ENCODE assay signal across 26 mouse cellular contexts in genomic region chr7:110655966-110656365, GRCm38 (mm10). TPM values are rescaled to one million over a fixed set of nuclear protein-coding genes. Genes with fewer than 3 reads are reported as not detected.
DNase-seq lines count a peak whose midpoint lies in the region; ATAC-seq and TF ChIP-seq lines count a peak whose summit lies in the region.
"Had no signal": no experiment of that assay in that cellular context is flagged by ENCODE, and none has a peak within 500 bp of the region (broad histone marks: within the 10 kb centered on the region; RNA-seq: fewer than 3 reads in every experiment).

No protein-coding gene starts in this region.

- no peak for TF ChIP-seq CTCF in stomach, postnatal 0 days (IDR thresholded peaks at IDR 0.05; ENCODE audit: low read depth)
- TF ChIP-seq CTCF in midbrain, postnatal 0 days (IDR thresholded peaks at IDR 0.05), result no peak

- TF ChIP-seq EP300 in stomach, postnatal 0 days (optimal IDR thresholded peaks at IDR 0.05), result no peak

- no peaks in the 10 kb centered on the region for H3K9me3 ChIP-seq in heart, embryonic 13.5 days
- no peaks in the 10 kb centered on the region for H3K9me3 ChIP-seq in stomach, postnatal 0 days (ENCODE audit: control insufficient read depth, low read length)
- no peaks in the 10 kb centered on the region for H3K9me3 ChIP-seq in midbrain, postnatal 0 days (ENCODE audit: low read length)
- H3K9me3 ChIP-seq: hindbrain, embryonic 12.5 days; midbrain, embryonic 15.5 days had no signal

- 36% methylated on average over 6 of the region's 6 CpGs for WGBS in heart, embryonic 13.5 days
- WGBS in stomach, postnatal 0 days, result 52% methylated on average over 6 of the region's 6 CpGs
- 73% methylated on average over 6 of the region's 6 CpGs for WGBS in midbrain, postnatal 0 days

- H3K36me3 ChIP-seq in heart, embryonic 13.5 days, result no peaks in the 10 kb centered on the region
- no peaks in the 10 kb centered on the region for H3K36me3 ChIP-seq in stomach, postnatal 0 days (ENCODE audit: control insufficient read depth, insufficient read depth, low read length)
- H3K36me3 ChIP-seq in midbrain, postnatal 0 days (ENCODE audit: insufficient read depth, low read length), result no peaks in the 10 kb centered on the region
- H3K36me3 ChIP-seq: hindbrain, embryonic 12.5 days; midbrain, embryonic 15.5 days had no signal

- H3K4me3 ChIP-seq in heart, embryonic 13.5 days, result no peak overlapping the region
- no peak overlapping the region for H3K4me3 ChIP-seq in stomach, postnatal 0 days (ENCODE audit: low read depth, low read length)
- H3K4me3 ChIP-seq in midbrain, postnatal 0 days (ENCODE audit: low read depth, low read length), result no peak overlapping the region
- H3K4me3 ChIP-seq: erythroblast, embryonic 14.5 days; hindbrain, embryonic 12.5 days; midbrain, embryonic 15.5 days had no signal

- ATAC-seq in heart, embryonic 13.5 days (ENCODE audit: extremely low read depth, insufficient number of reproducible peaks, low FRiP score, low TSS enrichment), result no peak
- ATAC-seq in stomach, postnatal 0 days (ENCODE audit: low FRiP score, low TSS enrichment), result no peak
- no peak for ATAC-seq in midbrain, postnatal 0 days (ENCODE audit: low FRiP score)
- ATAC-seq: forebrain, embryonic 16.5 days; hindbrain, postnatal 0 days; intestine, postnatal 0 days; midbrain, embryonic 15.5 days had no signal

- H3K4me1 ChIP-seq in heart, embryonic 13.5 days, result peaks cover 17% of the 10 kb centered on the region
- H3K4me1 ChIP-seq in stomach, postnatal 0 days (replicated peaks; ENCODE audit: control insufficient read depth, insufficient read depth), result no peaks in the 10 kb centered on the region
- no peaks in the 10 kb centered on the region for H3K4me1 ChIP-seq in midbrain, postnatal 0 days (ENCODE audit: insufficient read depth, low read length)
- H3K4me1 ChIP-seq: hindbrain, embryonic 12.5 days; midbrain, embryonic 15.5 days had no signal

- no peak overlapping the region for H3K9ac ChIP-seq in heart, embryonic 13.5 days
- H3K9ac ChIP-seq in stomach, postnatal 0 days (ENCODE audit: low read length), result no peak overlapping the region
- H3K9ac ChIP-seq in midbrain, postnatal 0 days (replicated peaks; ENCODE audit: low read length, poor library complexity, severe bottlenecking), result no peak overlapping the region
- H3K9ac ChIP-seq: hindbrain, embryonic 12.5 days; liver, embryonic 14.5 days; lung, embryonic 14.5 days; midbrain, embryonic 15.5 days had no signal

- no peak overlapping the region for H3K4me2 ChIP-seq in heart, embryonic 13.5 days
- no peak overlapping the region for H3K4me2 ChIP-seq in stomach, postnatal 0 days (replicated peaks; ENCODE audit: low read depth)
- H3K4me2 ChIP-seq in midbrain, postnatal 0 days (ENCODE audit: low read depth, low read length, poor library complexity, severe bottlenecking), result no peak overlapping the region
- H3K4me2 ChIP-seq: hindbrain, embryonic 12.5 days; lung, embryonic 14.5 days; midbrain, embryonic 15.5 days had no signal

- no peaks in the 10 kb centered on the region for H3K27me3 ChIP-seq in heart, embryonic 13.5 days (replicated peaks)
- no peaks in the 10 kb centered on the region for H3K27me3 ChIP-seq in stomach, postnatal 0 days (ENCODE audit: control insufficient read depth, insufficient read depth, low read length)
- no peaks in the 10 kb centered on the region for H3K27me3 ChIP-seq in midbrain, postnatal 0 days (ENCODE audit: insufficient read depth, low read length)
- H3K27me3 ChIP-seq: hindbrain, embryonic 12.5 days; midbrain, embryonic 15.5 days had no signal

- no peak for DNase-seq in heart, postnatal 14 days
- peak; percentile 82 for DNase-seq in adrenal gland, adult 2 months
- DNase-seq in adrenal gland, postnatal 25 days, result peak; percentile 34
- no peak for DNase-seq in stomach, postnatal 0 days (ENCODE audit: low spot score)
- DNase-seq in frontal cortex, postnatal 10 days (ENCODE audit: low spot score in 2 of 2), result no peak
- no peak for DNase-seq in midbrain, postnatal 0 days (ENCODE audit: low spot score)
- DNase-seq: B cell, adult 2 months; cerebellum, adult 11-12 months; cerebellum, adult 9-11 months; gastrocnemius, postnatal 10 days; kidney, adult 9 months; kidney, postnatal 10 days; layer of hippocampus, postnatal 36 days; liver; lung, embryonic 14.5 days; lung, postnatal 14 days; right cerebral cortex, postnatal 4 days; thymus, postnatal 14 days had no signal

- intact Hi-C loops in heart, postnatal 14 days (cut with DNase I), result no loop called here

- peak overlapping the region; percentile 20; the same call in 1 of the 2 replicates for H3K27ac ChIP-seq in heart, embryonic 13.5 days (replicated peaks)
- H3K27ac ChIP-seq in stomach, postnatal 0 days (replicated peaks), result 0 out of 2 replicates have a peak overlapping the region, but pooled peaks have one; percentile 53
- H3K27ac ChIP-seq in midbrain, postnatal 0 days (ENCODE audit: low read depth, low read length), result no peak overlapping the region
- H3K27ac ChIP-seq: hindbrain, embryonic 12.5 days; hindbrain, postnatal 0 days; liver, embryonic 14.5 days; midbrain, embryonic 15.5 days had no signal

RNA-seq across cellular contexts. Expression of gene Adm, which starts 28.5 kb away (rescaled TPM):
- polyA plus RNA-seq in heart, embryonic 13.5 days (2015; fragmentation: Nextera tagmentation; extraction: Ambion mirVana), result 9.8 and 12.0 TPM in 2 replicates
- 10 to 100 TPM in 1 of 2 experiments, 1 to 10 TPM in 1; 9.8 to 15.5 TPM for total RNA-seq in heart, postnatal 14 days (2021)
- total RNA-seq in adrenal gland, adult 2 months (2021), result 10 to 100 TPM; 12.0 to 31.5 TPM
- 11.7 and 25.1 TPM in 2 replicates for polyA plus RNA-seq in adrenal gland, adult 2 months (2012; rRNA removed)
- 12.6 and 20.1 TPM in 2 replicates for total RNA-seq in adrenal gland, postnatal 25 days (2021)
- polyA plus RNA-seq in stomach, postnatal 0 days (2015; fragmentation: Nextera tagmentation; extraction: Ambion mirVana), result 4.3 and 4.6 TPM in 2 replicates
- total RNA-seq in midbrain, postnatal 0 days (2014; rRNA removed), result 0.82 and 1.2 TPM in 2 replicates
- 2.5 and 2.6 TPM in 2 replicates for polyA plus RNA-seq in midbrain, postnatal 0 days (2015; fragmentation: Nextera tagmentation; extraction: Ambion mirVana)
- polyA plus RNA-seq: erythroblast, embryonic 14.5 days had no signal

RNA-seq across cellular contexts. Expression of gene Sbf2, which starts 41.2 kb away (rescaled TPM):
- polyA plus RNA-seq in heart, embryonic 13.5 days (2015; fragmentation: Nextera tagmentation; extraction: Ambion mirVana), result 25.7 and 26.6 TPM in 2 replicates
- total RNA-seq in heart, postnatal 14 days (2021), result 10 to 100 TPM; 47.4 to 54.3 TPM
- 10 to 100 TPM; 42.6 to 43.8 TPM for total RNA-seq in adrenal gland, adult 2 months (2021)
- polyA plus RNA-seq in adrenal gland, adult 2 months (2012; rRNA removed), result 7.3 and 8.0 TPM in 2 replicates
- 37.3 and 57.0 TPM in 2 replicates for total RNA-seq in adrenal gland, postnatal 25 days (2021)
- polyA plus RNA-seq in stomach, postnatal 0 days (2015; fragmentation: Nextera tagmentation; extraction: Ambion mirVana), result 14.8 and 14.9 TPM in 2 replicates
- total RNA-seq in midbrain, postnatal 0 days (2014; rRNA removed), result 80.1 and 114 TPM in 2 replicates
- 31.5 and 41.0 TPM in 2 replicates for polyA plus RNA-seq in midbrain, postnatal 0 days (2015; fragmentation: Nextera tagmentation; extraction: Ambion mirVana)
- polyA plus RNA-seq: erythroblast, embryonic 14.5 days had no signal

Comparison
In these comparisons a context has a peak if more than half of its experiments do, and no peak if none do; other contexts are left out.
1. DNase-seq: peak in adrenal gland, adult 2 months (single experiment) and adrenal gland, postnatal 25 days (single experiment); none in heart, postnatal 14 days (0 of 2), stomach, postnatal 0 days (single experiment), frontal cortex, postnatal 10 days (0 of 2) and midbrain, postnatal 0 days (single experiment).